Mouse (Mus musculus) adrenal gland, adult 2 months (tissue): Measurements from ENCODE around the gene Iars2. TPM values are rescaled to one million over a fixed set of nuclear protein-coding genes. Genes with fewer than 3 reads are reported as not detected.

Source experiments
- DNase-seq: peaks from one replicate; pipeline ENCODE4 v3.0.0; 2021
- polyA plus RNA-seq: library from polyadenylated mRNA; depleted of rRNA; stranded (reverse); fragments of >200 nt; gene quantifications from 2 replicates; pipeline ENCODE4 v1.2.3, GENCODE M21; 2012
- total RNA-seq, 2 experiments: library from RNA; stranded (reverse); gene quantifications; 2 replicates each; pipeline ENCODE4 v1.2.3; 2021

Iars2 gene
- total and polyA plus RNA-seq, 3 experiments: 74.2 to 85.0 (median 77.9) TPM

DNA sequence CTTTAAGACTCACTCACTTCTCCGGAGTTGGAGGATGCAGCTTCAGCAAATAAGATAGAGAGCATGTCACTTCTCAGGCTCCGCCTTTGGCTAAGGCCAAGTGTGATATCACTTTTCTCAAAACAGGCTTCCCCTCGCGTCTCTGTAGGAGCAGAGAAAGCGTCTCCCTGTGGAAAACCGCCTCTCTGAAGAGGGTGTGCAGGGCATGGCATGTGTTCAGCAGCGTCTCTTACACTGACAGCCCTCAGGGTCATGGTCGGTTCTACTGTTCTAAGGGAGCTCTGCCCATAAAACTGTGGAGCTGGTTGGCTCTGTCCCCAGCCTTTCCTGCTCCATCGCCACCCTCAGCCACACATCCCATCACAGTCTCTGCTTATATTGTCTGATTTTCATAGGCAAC is 49.9 kb downstream of the Iars2 start:
- DNase-seq: peak; percentile 54

GRCm38 (mm10) chr1:185277022-185277421 is 52.2 kb downstream of the Iars2 start:
- DNase-seq: peak; percentile 56

GRCm38 (mm10) chr1:185275976-185276375 is 53.2 kb downstream of the Iars2 start:
- DNase-seq: peak; percentile 76

DNA sequence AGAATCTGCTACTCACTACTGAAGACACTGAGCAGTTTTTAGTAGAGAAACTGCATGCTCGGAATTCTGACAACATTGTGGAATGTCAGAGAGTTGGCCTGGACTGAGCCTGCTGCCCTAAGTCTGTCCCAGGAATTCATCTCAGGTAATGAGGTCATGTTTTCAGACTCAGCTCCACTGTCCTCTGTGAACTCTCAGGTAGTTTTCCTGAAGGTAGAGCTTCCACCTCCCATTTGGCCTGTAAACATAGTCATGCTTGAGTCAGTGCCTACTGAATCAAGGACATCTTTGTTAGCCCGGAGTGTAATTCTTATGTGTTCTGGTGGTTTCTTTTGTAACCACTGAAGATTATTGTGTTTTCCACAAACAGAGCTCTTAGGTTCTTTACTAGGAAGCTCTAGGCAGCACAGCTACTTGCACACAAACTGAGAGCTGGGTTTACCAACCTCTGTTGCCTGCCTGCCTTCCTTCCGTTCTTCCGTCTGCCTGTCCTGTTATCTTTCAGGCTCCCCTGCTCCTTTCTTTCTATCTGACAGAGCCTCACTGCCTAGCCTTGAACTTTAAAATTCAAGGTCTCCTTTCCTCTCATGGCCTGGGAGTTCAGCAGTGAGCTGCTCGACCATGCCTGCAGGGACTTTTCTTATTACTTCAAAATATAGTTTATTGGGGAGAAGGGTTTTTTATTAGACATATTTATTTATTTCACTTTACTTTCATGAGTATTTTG is 54.2 kb downstream of the Iars2 start:
- DNase-seq: peak; percentile 79

DNA sequence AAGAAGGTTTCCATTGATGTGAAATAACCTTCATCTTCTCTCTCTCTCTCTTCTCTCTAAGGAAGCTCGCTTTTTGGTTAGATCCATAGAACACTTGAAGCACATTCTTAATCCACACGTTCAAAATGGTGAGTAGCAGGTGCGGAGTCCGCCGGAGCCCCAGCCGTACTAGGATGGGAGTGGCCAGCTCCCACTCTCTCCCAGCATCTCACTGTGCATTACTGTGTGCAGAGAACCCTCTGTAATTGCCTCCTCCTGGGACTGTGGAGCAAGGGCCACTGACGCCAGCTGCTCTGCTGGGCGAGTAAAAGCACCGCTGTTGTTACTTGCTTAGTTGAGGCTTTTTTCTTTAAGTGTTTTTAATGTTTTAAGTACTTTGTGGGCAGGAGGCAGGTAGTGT is 57.8 kb downstream of the Iars2 start:
- DNase-seq: no peak

DNA sequence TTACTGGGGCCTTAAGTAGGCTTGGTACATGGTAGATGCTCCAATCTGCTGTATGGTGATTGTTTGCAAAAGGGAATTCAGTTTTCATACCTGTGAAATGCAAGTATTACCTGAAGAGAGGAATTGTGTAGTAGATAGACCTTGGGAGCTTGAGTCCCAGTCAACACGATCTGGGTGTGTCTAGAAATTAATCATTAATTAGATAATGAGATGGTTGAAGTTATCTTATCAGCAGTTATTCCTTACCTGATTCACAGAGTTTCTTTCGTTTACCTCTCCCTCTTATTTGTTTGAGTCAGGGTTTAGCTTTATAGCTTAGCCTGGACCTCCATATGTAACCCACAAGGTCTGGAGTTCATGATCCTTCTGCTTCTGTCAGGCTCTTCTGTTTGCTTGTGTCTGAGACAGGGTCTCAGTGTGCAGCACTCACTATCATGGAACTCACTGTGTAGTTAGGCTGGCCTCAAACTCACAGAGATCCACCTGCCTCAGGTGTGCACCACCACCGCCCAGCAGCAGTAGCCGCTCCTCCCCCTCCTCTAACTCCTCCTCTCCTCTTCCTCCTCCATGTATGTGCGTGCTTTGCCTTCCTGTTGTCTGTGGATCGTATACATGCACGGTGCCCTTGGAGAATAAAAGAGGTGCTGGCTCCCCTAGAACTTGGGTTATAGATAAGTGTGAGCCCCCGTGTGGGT is 58.6 kb downstream of the Iars2 start:
- DNase-seq: no peak

- DNase-seq: no peak
Measured at GRCm38 (mm10) chr1:185268675-185269074, 60.5 kb downstream of the Iars2 start.

- DNase-seq: peak; percentile 37
Measured at GRCm38 (mm10) chr1:185262565-185262964, 66.6 kb downstream of the Iars2 start.

- DNase-seq: peak; percentile 49
Measured at GRCm38 (mm10) chr1:185256753-185257152, 72.4 kb downstream of the Iars2 start.

GRCm38 (mm10) chr1:185255336-185255735 is 73.9 kb downstream of the Iars2 start:
- DNase-seq: peak; percentile 43

- DNase-seq: peak; percentile 81
Measured at GRCm38 (mm10) chr1:185253140-185253892, 75.9 kb downstream of the Iars2 start.

GRCm38 (mm10) chr1:185252351-185252750 is 76.8 kb downstream of the Iars2 start:
- no peak for DNase-seq

GRCm38 (mm10) chr1:185248728-185249127 is 80.5 kb downstream of the Iars2 start:
- DNase-seq: peak; percentile 44

GRCm38 (mm10) chr1:185247429-185248085 is 81.6 kb downstream of the Iars2 start:
- no peak for DNase-seq

DNA sequence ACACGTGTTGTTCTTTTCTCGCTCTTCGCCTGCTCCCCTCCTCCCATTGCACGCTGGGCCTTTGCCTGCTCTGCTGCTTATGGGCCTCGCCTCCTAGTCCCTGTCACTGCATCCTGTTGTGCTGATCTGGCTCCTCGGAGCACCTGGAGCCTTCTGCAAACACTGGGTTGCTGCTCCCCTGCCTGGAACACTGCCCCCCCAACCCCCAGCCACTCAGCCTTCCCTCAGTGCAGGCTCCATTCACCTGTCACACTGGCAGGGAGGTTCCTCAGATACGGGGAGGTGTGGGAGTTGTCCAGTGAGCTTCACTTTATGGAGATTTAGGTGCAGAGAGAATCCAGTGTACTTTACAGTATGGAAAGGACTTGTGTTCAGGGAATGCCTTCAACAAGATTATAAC is 83.7 kb downstream of the Iars2 start:
- no peak for DNase-seq

GRCm38 (mm10) chr1:185243013-185243412 is 86.2 kb downstream of the Iars2 start:
- DNase-seq: no peak

DNA sequence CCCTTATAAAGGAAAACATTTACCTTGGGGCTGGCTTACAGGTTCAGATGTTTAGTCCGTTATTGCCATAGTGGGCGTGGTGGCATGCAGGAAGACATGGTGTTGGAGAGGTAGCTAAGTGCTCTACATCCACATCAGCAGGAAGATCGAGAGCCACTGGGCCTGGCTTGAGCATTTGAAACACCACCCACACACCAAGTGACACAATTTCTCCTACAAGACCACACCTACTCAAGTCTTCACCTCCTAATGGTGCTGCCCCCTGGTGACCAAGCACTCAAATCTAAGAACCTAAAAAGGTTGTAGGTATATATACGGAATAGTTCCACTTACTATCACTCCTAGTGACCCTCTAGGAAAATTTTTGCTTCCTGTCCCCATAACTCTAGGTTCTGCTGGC is 92.7 kb downstream of the Iars2 start:
- DNase-seq: no peak

GRCm38 (mm10) chr1:185235837-185236236 is 93.4 kb downstream of the Iars2 start:
- no peak for DNase-seq
